Mouse (Mus musculus) colon, adult 2 months (tissue): ENCODE measurements around the gene Arhgap24. TPM values are rescaled to one million over a fixed set of nuclear protein-coding genes. Genes with fewer than 3 reads are reported as not detected.

ENCODE experiments used
- polyA plus RNA-seq: library from polyadenylated mRNA; depleted of rRNA; stranded (reverse); fragments of >200 nt; gene quantifications from 2 replicates; pipeline ENCODE4 v1.2.3, GENCODE M21; 2012; rRNA removed

Gene Arhgap24
- polyA plus RNA-seq = 8.8 and 9.9 TPM in 2 replicates

GRCm38 (mm10) chr5:102481215-102482211, at the start of gene Arhgap24:
Gene Arhgap24 (plus strand): TSS chr5:102481391.

